Mouse (Mus musculus): ENCODE measurements around the gene Capza2. TPM values are rescaled to one million over a fixed set of nuclear protein-coding genes. Genes with fewer than 3 reads are reported as not detected.

The Capza2 gene
- polyA plus RNA-seq, 1 experiment, result 100 TPM

DNA sequence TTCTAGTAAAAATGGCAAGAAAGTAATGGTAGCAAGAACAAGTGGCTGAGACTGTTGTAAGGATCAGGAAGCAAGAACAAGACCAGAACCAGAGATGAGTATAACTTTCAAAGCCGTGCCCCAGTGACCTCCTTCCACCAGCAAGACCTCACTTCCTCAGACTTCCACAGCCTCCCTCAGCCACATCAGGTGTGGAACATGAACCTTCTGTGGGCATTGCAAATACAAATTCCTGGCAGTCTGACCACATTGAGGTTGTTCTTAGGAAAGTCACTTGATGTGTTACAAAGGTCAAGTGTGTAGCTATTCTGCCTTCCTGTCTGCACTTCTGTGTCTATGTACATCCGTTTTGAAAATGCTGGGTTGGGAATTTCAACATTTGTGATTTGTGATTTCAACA, 16.1 kb downstream of the Capza2 start:
- DNase-seq (ENCODE audit: low read depth), result no peak
- TF ChIP-seq CTCF (IDR thresholded peaks at IDR 0.05; ENCODE audit: borderline replicate concordance, extremely low read depth, insufficient read depth, insufficient read length), result no peak
- no peak for TF ChIP-seq POLR2A (IDR thresholded peaks at IDR 0.05; ENCODE audit: borderline replicate concordance, extremely low read depth, insufficient read depth, insufficient read length, poor library complexity, severe bottlenecking)

DNA sequence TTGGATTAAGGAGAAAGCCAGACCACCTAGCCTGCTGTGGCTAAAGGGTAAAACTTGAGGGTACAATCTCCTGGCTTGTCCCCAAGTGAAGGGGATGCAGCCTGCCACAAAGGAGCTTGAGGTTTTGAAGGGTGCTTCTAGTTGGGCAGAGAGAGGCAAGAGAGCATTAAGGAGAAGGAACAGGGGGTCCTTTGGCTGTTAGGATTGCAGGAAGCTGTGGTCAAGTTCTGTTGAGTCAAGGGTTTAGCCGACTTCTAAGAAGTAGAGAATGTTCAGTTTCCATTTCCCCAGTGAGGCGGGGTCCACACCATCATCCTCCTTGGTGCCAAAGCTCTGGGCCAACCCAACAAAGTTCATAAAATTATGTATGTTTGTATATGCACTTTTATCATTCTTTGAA, 19.0 kb downstream of the Capza2 start:
- DNase-seq (ENCODE audit: low read depth), result no peak
- no peak for TF ChIP-seq CTCF (IDR thresholded peaks at IDR 0.05; ENCODE audit: borderline replicate concordance, extremely low read depth, insufficient read depth, insufficient read length)
- TF ChIP-seq POLR2A (IDR thresholded peaks at IDR 0.05; ENCODE audit: borderline replicate concordance, extremely low read depth, insufficient read depth, insufficient read length, poor library complexity, severe bottlenecking), result no peak

DNA sequence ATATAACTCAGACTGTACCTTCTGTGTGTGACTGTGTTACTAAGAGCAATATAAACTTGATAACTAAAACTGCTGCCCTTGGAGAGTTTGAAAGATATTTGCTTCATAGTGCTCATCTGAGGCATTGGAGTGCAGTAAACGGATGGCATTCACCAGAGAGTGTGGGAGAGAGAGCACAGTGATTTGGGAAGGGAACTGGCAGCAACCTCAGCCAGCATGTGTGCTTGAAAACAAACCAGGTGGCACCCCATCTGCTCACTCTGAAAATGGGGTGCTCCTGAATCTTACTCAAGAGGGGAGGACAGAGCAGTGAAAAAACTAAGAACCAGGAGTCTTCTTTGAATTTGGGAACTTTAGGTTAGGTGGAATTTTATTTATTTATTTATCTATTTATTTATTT, 21.3 kb downstream of the Capza2 start:
- DNase-seq (ENCODE audit: low read depth), result peak; percentile 74
- TF ChIP-seq CTCF (IDR thresholded peaks at IDR 0.05; ENCODE audit: borderline replicate concordance, extremely low read depth, insufficient read depth, insufficient read length) (no peak), POLR2A (IDR thresholded peaks at IDR 0.05; ENCODE audit: borderline replicate concordance, extremely low read depth, insufficient read depth, insufficient read length, poor library complexity, severe bottlenecking) (no peak)

DNA sequence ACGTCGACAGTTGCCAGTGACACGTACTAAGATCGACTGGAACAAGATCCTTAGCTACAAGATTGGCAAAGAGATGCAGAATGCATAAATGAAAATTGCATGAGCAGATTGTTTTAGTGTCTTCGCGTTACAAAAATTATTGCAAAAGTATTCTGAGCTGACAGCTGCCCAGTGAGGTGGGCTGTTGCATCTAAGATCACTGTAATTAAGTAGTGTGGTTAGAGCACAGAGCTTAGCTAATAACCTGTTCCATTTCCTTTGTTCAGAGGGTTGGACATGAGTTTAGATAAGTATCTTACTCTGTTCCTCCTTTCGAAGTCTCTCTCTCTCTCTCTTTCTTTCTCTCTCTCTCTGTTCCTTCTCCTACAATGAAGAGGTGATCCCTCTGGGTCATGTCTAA, 29.3 kb downstream of the Capza2 start:
- TF ChIP-seq POLR2A (IDR thresholded peaks at IDR 0.05; ENCODE audit: borderline replicate concordance, extremely low read depth, insufficient read depth, insufficient read length, poor library complexity, severe bottlenecking) (no peak), CTCF (IDR thresholded peaks at IDR 0.05; ENCODE audit: borderline replicate concordance, extremely low read depth, insufficient read depth, insufficient read length) (no peak)
- DNase-seq (ENCODE audit: low read depth), result no peak

DNA sequence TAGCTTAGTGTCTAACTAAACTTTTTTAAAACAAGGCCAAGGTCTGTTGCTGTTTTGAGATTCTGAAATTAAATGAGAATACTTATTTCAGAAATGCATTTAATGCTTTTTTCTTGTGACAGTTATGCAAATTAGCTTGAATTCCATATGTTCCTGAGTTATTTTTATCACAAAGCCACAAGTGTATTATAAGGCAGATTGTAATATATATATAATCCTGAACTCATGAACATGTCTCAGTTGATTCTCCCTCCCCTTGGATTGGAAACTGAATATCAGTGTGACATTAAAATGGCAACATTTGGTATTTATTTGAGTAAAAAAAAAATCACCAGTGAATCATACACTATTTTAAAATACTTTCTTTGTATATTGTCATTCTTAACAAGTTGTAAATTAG, 30.0 kb downstream of the Capza2 start:
- TF ChIP-seq CTCF (IDR thresholded peaks at IDR 0.05; ENCODE audit: borderline replicate concordance, extremely low read depth, insufficient read depth, insufficient read length) (no peak), POLR2A (IDR thresholded peaks at IDR 0.05; ENCODE audit: borderline replicate concordance, extremely low read depth, insufficient read depth, insufficient read length, poor library complexity, severe bottlenecking) (no peak)
- no peak for DNase-seq (ENCODE audit: low read depth)

DNA sequence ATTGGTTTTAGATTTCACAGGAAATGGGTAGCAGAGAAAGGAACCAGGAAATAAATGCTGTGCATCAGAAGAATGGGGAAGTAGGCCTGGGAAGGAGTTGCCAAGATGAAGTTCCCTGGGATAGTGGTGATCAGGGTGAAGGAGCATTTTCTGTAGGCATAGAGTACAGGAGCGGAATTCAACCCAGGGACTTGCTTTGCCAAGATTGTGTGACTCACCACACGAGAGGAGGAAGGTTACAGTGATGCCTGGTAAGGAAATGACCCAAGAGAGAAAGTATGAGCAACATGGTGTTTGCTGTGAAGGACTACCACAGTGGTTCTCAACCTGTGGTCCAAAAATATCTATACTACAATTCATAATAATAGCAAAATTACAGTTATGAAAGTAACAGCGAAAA, 31.8 kb downstream of the Capza2 start:
- no peak for TF ChIP-seq POLR2A (IDR thresholded peaks at IDR 0.05; ENCODE audit: borderline replicate concordance, extremely low read depth, insufficient read depth, insufficient read length, poor library complexity, severe bottlenecking)
- TF ChIP-seq CTCF (IDR thresholded peaks at IDR 0.05; ENCODE audit: borderline replicate concordance, extremely low read depth, insufficient read depth, insufficient read length), result no peak
- no peak for DNase-seq (ENCODE audit: low read depth)

DNA sequence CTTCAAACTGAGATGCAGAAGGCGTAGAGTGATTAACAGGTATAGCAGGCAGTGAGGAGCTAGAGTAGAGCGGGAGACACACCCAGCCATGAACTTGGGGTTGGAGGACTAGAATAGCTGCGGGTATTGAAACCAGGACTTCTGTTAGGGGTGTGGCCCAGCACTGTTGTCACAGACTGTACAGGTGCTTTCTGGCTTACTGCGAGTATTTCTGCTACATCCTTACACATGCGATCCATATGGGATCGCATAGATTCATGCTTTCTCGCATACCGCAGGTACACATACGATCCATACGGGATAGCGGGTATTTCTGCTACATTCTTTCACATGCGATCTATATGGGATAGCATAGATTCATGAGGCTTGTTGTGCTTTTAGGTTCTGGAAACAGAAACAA, 32.3 kb downstream of the Capza2 start:
- TF ChIP-seq CTCF (IDR thresholded peaks at IDR 0.05; ENCODE audit: borderline replicate concordance, extremely low read depth, insufficient read depth, insufficient read length) (no peak), POLR2A (IDR thresholded peaks at IDR 0.05; ENCODE audit: borderline replicate concordance, extremely low read depth, insufficient read depth, insufficient read length, poor library complexity, severe bottlenecking) (no peak)
- DNase-seq (ENCODE audit: low read depth), result no peak

DNA sequence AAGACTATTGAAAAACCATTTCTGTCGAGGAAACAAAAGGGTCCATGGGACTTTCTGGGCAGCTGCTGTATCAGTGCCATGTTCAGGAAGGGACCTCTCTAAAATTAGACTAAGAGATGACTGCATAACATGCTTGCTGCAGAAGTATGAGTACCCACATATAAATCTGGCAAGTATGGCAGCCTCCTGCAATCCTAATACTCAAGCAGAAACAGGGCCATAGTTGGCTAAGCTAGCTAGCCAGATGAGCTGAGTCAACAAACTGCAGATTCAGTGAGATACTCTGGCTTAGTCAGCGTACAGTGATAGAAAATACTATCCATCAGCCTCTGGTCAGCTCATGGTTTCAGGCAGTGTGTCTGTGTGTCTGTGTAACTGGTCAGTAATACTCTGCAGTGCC, 33.8 kb downstream of the Capza2 start:
- no peak for DNase-seq (ENCODE audit: low read depth)
- TF ChIP-seq POLR2A (IDR thresholded peaks at IDR 0.05; ENCODE audit: borderline replicate concordance, extremely low read depth, insufficient read depth, insufficient read length, poor library complexity, severe bottlenecking) (no peak), CTCF (IDR thresholded peaks at IDR 0.05; ENCODE audit: borderline replicate concordance, extremely low read depth, insufficient read depth, insufficient read length) (no peak)

DNA sequence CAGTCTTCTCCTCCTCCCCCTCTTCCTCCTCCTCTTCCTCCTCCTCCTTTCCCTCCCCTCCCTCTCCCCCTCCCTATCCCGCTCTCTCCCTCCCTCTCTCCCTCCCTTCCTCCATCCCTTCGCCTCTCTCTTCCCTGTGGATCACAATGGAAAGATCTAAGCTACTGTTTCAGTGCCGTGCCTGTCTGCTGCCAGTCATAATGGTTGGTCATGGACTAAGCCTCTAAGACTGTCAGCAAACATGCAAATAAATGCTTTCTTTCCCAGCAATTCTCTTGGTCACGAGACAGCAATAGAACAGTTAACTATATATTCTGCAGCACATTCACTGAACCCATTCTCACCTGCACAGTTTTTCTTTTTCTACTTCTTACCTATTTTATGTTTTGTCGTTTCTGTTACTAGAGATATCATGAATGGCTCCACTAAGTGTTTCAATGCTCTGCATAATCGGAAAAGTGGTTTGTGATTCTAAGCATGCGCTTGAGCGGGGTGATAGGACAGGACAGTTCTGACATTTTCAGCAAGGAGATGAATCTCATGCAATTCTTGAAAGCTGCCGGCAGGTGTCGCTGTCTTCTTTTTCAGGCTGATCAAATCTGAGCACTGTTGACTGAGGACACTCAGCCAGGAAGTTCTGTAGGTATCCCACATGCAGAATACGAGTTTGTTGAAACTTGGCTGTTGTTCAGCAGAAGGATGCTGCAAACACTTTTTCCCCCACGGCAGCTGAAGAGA, 39.2 kb downstream of the Capza2 start:
- DNase-seq (ENCODE audit: low read depth), result peak; percentile 91
- TF ChIP-seq POLR2A (IDR thresholded peaks at IDR 0.05; ENCODE audit: borderline replicate concordance, extremely low read depth, insufficient read depth, insufficient read length, poor library complexity, severe bottlenecking) (no peak), CTCF (IDR thresholded peaks at IDR 0.05; ENCODE audit: borderline replicate concordance, extremely low read depth, insufficient read depth, insufficient read length) (peak; percentile 87)

DNA sequence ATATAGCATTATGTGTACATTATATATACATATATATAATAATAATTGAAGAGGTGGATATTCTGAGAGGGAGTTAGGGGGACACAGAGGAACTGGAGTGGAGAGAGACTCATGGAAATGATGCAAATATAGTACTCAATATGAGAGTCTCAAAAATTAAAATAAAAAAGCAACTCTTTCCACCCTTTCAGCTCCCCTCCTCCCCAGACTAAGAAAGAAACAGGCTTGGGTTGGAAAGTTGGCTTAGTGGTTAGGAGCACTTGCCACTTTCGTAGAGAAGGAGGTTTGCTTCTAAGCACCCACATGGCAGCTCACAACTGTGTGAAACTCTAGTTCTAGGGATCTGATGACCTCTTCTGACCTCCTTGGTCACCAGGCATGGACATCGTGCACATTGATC, 41.0 kb downstream of the Capza2 start:
- no peak for TF ChIP-seq CTCF (IDR thresholded peaks at IDR 0.05; ENCODE audit: borderline replicate concordance, extremely low read depth, insufficient read depth, insufficient read length)
- no peak for TF ChIP-seq POLR2A (IDR thresholded peaks at IDR 0.05; ENCODE audit: borderline replicate concordance, extremely low read depth, insufficient read depth, insufficient read length, poor library complexity, severe bottlenecking)
- DNase-seq (ENCODE audit: low read depth), result no peak

DNA sequence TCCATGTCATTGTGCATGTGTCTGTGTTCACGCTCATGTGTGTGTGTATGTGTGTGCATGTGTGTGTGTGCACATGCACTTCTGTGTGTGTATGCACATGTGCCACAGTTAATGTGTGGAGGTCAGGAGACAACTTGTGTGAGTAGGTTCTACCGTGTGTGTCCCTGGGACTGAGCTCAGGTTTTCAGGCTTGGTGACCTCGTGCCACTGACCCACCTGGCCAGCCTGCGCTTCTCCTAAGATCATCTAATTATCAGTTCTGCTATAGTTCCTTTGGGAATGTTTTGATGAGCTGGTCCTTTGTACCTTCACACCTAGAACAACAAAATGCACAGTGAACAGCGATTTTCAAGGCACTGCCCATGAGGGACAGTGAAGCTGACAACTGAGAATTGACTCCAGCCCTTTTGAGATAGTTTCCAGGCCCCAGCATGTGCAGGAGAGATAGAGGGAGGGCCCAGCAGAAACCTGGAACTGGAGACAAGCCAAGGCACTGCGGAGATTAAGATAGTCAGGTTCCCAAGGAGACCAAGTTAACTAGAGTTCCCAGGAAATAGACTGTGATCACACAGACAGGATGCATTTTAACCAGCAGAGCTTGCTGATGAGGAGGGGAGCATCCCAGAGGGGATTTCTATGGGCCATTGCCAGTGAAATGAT, 44.4 kb downstream of the Capza2 start:
- TF ChIP-seq CTCF (IDR thresholded peaks at IDR 0.05; ENCODE audit: borderline replicate concordance, extremely low read depth, insufficient read depth, insufficient read length) (no peak), POLR2A (IDR thresholded peaks at IDR 0.05; ENCODE audit: borderline replicate concordance, extremely low read depth, insufficient read depth, insufficient read length, poor library complexity, severe bottlenecking) (no peak)
- DNase-seq (ENCODE audit: low read depth), result no peak

DNA sequence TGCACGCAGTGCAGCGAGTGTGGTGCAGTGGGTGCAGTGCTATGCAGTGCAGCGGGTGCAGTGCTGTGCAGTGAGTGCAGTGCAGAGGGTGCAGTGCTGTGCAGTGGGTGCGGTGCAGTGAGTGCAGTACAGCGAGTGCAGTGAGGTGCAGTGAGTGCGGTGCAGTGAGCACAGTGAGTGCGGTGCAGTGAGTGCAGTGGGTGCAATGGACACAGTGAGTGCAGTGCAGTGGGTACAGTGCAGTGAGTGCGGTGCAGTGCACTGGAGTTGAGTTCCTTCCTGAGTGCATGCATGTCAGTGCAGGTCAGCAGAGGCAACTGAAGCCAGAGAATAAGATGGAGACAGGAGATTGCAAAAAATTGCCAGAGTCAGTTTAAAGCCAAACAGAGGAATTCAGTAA, 45.8 kb downstream of the Capza2 start:
- no peak for TF ChIP-seq CTCF (IDR thresholded peaks at IDR 0.05; ENCODE audit: borderline replicate concordance, extremely low read depth, insufficient read depth, insufficient read length)
- TF ChIP-seq POLR2A (IDR thresholded peaks at IDR 0.05; ENCODE audit: borderline replicate concordance, extremely low read depth, insufficient read depth, insufficient read length, poor library complexity, severe bottlenecking), result no peak
- no peak for DNase-seq (ENCODE audit: low read depth)

All from brain, embryonic 14.5 days (tissue).